ENCODE assay signal across 25 mouse cellular contexts in genomic region chr13:92328000-92328399, GRCm38 (mm10). TPM values are rescaled to one million over a fixed set of nuclear protein-coding genes. Genes with fewer than 3 reads are reported as not detected.
"Had no signal": no experiment of that assay in that cellular context is flagged by ENCODE, and none has a peak within 500 bp of the region (broad histone marks: within the 10 kb centered on the region; RNA-seq: fewer than 3 reads in every experiment).

No protein-coding gene starts in this region.

- H3K9ac ChIP-seq: limb, embryonic 13.5 days; liver, embryonic 15.5 days; midbrain, embryonic 12.5 days; midbrain, embryonic 15.5 days; neural tube, embryonic 12.5 days; neural tube, embryonic 15.5 days; stomach, embryonic 15.5 days had no signal

- H3K4me1 ChIP-seq: limb, embryonic 10.5 days; limb, embryonic 13.5 days; midbrain, embryonic 12.5 days; midbrain, embryonic 15.5 days; neural tube, embryonic 12.5 days; neural tube, embryonic 15.5 days; stomach, embryonic 15.5 days had no signal

- H3K27me3 ChIP-seq: limb, embryonic 13.5 days; liver, embryonic 15.5 days; midbrain, embryonic 12.5 days; midbrain, embryonic 15.5 days; neural tube, embryonic 12.5 days; neural tube, embryonic 15.5 days; stomach, embryonic 15.5 days had no signal

- H3K36me3 ChIP-seq: neural tube, embryonic 15.5 days; stomach, embryonic 15.5 days had no signal

- H3K9me3 ChIP-seq: limb, embryonic 10.5 days; limb, embryonic 13.5 days; liver, embryonic 15.5 days; midbrain, embryonic 12.5 days; midbrain, embryonic 15.5 days; neural tube, embryonic 12.5 days; neural tube, embryonic 15.5 days; stomach, embryonic 15.5 days had no signal

- DNase-seq: kidney, adult 18-20 months; kidney, adult 9 months; kidney, postnatal 14 days; kidney, postnatal 4 days; liver; lung, adult 2 months; lung, postnatal 14 days; lung, postnatal 4 days; right cerebral cortex, adult 18-20 months; right cerebral cortex, postnatal 14 days; right cerebral cortex, postnatal 4 days; thymus, postnatal 25 days had no signal

- ATAC-seq: midbrain, embryonic 15.5 days had no signal

- H3K4me3 ChIP-seq: limb, embryonic 10.5 days; limb, embryonic 13.5 days; liver, embryonic 15.5 days; midbrain, embryonic 12.5 days; midbrain, embryonic 15.5 days; neural tube, embryonic 12.5 days; neural tube, embryonic 15.5 days; stomach, embryonic 15.5 days had no signal

- H3K27ac ChIP-seq: limb, embryonic 10.5 days; limb, embryonic 13.5 days; liver, embryonic 15.5 days; midbrain, embryonic 12.5 days; midbrain, embryonic 15.5 days; neural tube, embryonic 12.5 days; neural tube, embryonic 15.5 days; stomach, embryonic 15.5 days had no signal

- H3K4me2 ChIP-seq: limb, embryonic 13.5 days; liver, embryonic 15.5 days; midbrain, embryonic 12.5 days; midbrain, embryonic 15.5 days; neural tube, embryonic 12.5 days; neural tube, embryonic 15.5 days; stomach, embryonic 15.5 days had no signal

RNA-seq across cellular contexts. Expression of gene Gm20379, which starts 22.2 kb away (rescaled TPM):
- total RNA-seq: layer of hippocampus, adult 18-20 months; layer of hippocampus, postnatal 25 days; left cerebral cortex, adult 18-20 months; left cerebral cortex, postnatal 25 days; megakaryocyte, adult 5-6 weeks had no signal
- polyA plus RNA-seq: lung, adult 2 months had no signal
